Mouse (Mus musculus): ENCODE measurements around the gene Scfd2.

The Scfd2 gene

GRCm38 (mm10) chr5:74531630-74532280, at the start of gene Scfd2:
Gene Scfd2 (minus strand): TSS chr5:74531759.
- DNase-seq (ENCODE audit: low read depth, low spot score), result peak; percentile 89

- no peak for DNase-seq (ENCODE audit: low read depth, low spot score)
These were observed 40.2 kb upstream of the Scfd2 start for GRCm38 (mm10) chr5:74571767-74572166.

GRCm38 (mm10) chr5:74561151-74561550, 29.6 kb upstream of the Scfd2 start:
- no peak for DNase-seq (ENCODE audit: low read depth, low spot score)

GRCm38 (mm10) chr5:74549566-74549965, 18.0 kb upstream of the Scfd2 start:
- DNase-seq (ENCODE audit: low read depth, low spot score), result no peak

GRCm38 (mm10) chr5:74545606-74546005, 14.0 kb upstream of the Scfd2 start:
- no peak for DNase-seq (ENCODE audit: low read depth, low spot score)

- DNase-seq (ENCODE audit: low read depth, low spot score), result no peak
These were observed 4.8 kb upstream of the Scfd2 start for GRCm38 (mm10) chr5:74536180-74536947.

GRCm38 (mm10) chr5:74535240-74536021, 3.9 kb upstream of the Scfd2 start, which contains the start of gene Fip1l1:
Gene Fip1l1 (plus strand): TSS chr5:74535449.
- DNase-seq (ENCODE audit: low read depth, low spot score), result peak; percentile 86

GRCm38 (mm10) chr5:74530785-74531184, 774 bp downstream of the Scfd2 start:
- DNase-seq (ENCODE audit: low read depth, low spot score), result no peak

GRCm38 (mm10) chr5:74527025-74527424, 4.5 kb downstream of the Scfd2 start:
- no peak for DNase-seq (ENCODE audit: low read depth, low spot score)

GRCm38 (mm10) chr5:74511686-74512085, 19.9 kb downstream of the Scfd2 start:
- no peak for DNase-seq (ENCODE audit: low read depth, low spot score)

GRCm38 (mm10) chr5:74492705-74493104, 38.9 kb downstream of the Scfd2 start:
- no peak for DNase-seq (ENCODE audit: low read depth, low spot score)

- no peak for DNase-seq (ENCODE audit: low read depth, low spot score)
These were observed 46.9 kb downstream of the Scfd2 start for GRCm38 (mm10) chr5:74484646-74485045.

GRCm38 (mm10) chr5:74482633-74483032, 48.9 kb downstream of the Scfd2 start:
- DNase-seq (ENCODE audit: low read depth, low spot score), result no peak

- DNase-seq (ENCODE audit: low read depth, low spot score), result no peak
These were observed 49.5 kb downstream of the Scfd2 start for GRCm38 (mm10) chr5:74482034-74482433.

GRCm38 (mm10) chr5:74480409-74480808, 51.1 kb downstream of the Scfd2 start:
- no peak for DNase-seq (ENCODE audit: low read depth, low spot score)

GRCm38 (mm10) chr5:74479947-74480346, 51.6 kb downstream of the Scfd2 start:
- DNase-seq (ENCODE audit: low read depth, low spot score), result no peak

- DNase-seq (ENCODE audit: low read depth, low spot score), result no peak
These were observed 52.4 kb downstream of the Scfd2 start for GRCm38 (mm10) chr5:74479157-74479556.

GRCm38 (mm10) chr5:74476551-74476950, 55.0 kb downstream of the Scfd2 start:
- no peak for DNase-seq (ENCODE audit: low read depth, low spot score)

- DNase-seq (ENCODE audit: low read depth, low spot score), result no peak
These were observed 58.4 kb downstream of the Scfd2 start for GRCm38 (mm10) chr5:74473117-74473516.

GRCm38 (mm10) chr5:74470819-74471218, 60.7 kb downstream of the Scfd2 start:
- DNase-seq (ENCODE audit: low read depth, low spot score), result no peak

- DNase-seq (ENCODE audit: low read depth, low spot score), result no peak
These were observed 61.9 kb downstream of the Scfd2 start for GRCm38 (mm10) chr5:74469620-74470019.

- DNase-seq (ENCODE audit: low read depth, low spot score), result no peak
These were observed 63.8 kb downstream of the Scfd2 start for GRCm38 (mm10) chr5:74467753-74468152.
